Mouse (Mus musculus) C2C12 (cell line): Measurements from ENCODE around the gene Hydin. TPM values are rescaled to one million over a fixed set of nuclear protein-coding genes. Genes with fewer than 3 reads are reported as not detected.

Experiments
- H3K27me3 ChIP-seq: one replicate; pipeline ENCODE4 v1.6.1; 2011; ENCODE audit not compliant: control insufficient read depth, insufficient read depth, insufficient read length
- H3K36me3 ChIP-seq: one replicate; pipeline ENCODE4 v1.6.1; 2011; ENCODE audit not compliant: control insufficient read depth, insufficient read depth
- H3K4me3 ChIP-seq: one replicate; pipeline ENCODE4 v1.5.1; 2011; ENCODE audit warnings: mild to moderate bottlenecking, control low read depth; ENCODE audit not compliant: poor library complexity, insufficient read depth, severe bottlenecking
- H3K79me2 ChIP-seq: one replicate; pipeline ENCODE4 v1.6.1; 2011; ENCODE audit not compliant: control insufficient read depth, insufficient read depth
- H3K79me3 ChIP-seq: one replicate; pipeline ENCODE4 v1.6.1; 2011; ENCODE audit warnings: low read depth, control low read depth
- H3ac ChIP-seq: one replicate; pipeline ENCODE3; 2011; ENCODE audit warnings: low read depth; ENCODE audit not compliant: control insufficient read depth, insufficient read length
- CEBPB ChIP-seq: IDR thresholded peaks from one replicate; pipeline ENCODE4 v1.6.1; 2011; ENCODE audit warnings: low read depth, mild to moderate bottlenecking, control low read depth, moderate library complexity
- CTCF ChIP-seq: IDR thresholded peaks from one replicate; pipeline ENCODE4 v1.5.1; 2011; ENCODE audit not compliant: control insufficient read depth, insufficient read depth, insufficient read length
- FOSL1 ChIP-seq: IDR thresholded peaks from one replicate; pipeline ENCODE4 v1.8.0; 2011; ENCODE audit warnings: mild to moderate bottlenecking, low read length; ENCODE audit not compliant: poor library complexity, insufficient read depth, severe bottlenecking
- MAX ChIP-seq: IDR thresholded peaks from one replicate; pipeline ENCODE4 v1.6.1; 2011; ENCODE audit warnings: mild to moderate bottlenecking, control low read depth
- MYOD1 ChIP-seq: IDR thresholded peaks from one replicate; pipeline ENCODE4 v1.6.1; 2011; ENCODE audit warnings: low read depth; ENCODE audit not compliant: control insufficient read depth, insufficient read length
- MYOG ChIP-seq: IDR thresholded peaks from one replicate; pipeline ENCODE4 v1.6.1; 2011; ENCODE audit not compliant: control insufficient read depth, insufficient read length; ENCODE audit errors: extremely low read depth
- USF1 ChIP-seq: IDR thresholded peaks from one replicate; pipeline ENCODE4 v1.6.1; 2011; ENCODE audit warnings: low read depth, mild to moderate bottlenecking, control low read depth, moderate library complexity
- polyA plus RNA-seq: library from polyadenylated mRNA; unstranded; fragments of >200 nt; fragmentation: generic; extraction: Trizol; gene quantifications from one replicate; pipeline ENCODE4 v1.2.1, GENCODE M21; 2012; ENCODE audit warnings: missing spikeins

The Hydin gene
- polyA plus RNA-seq, 1 experiment, result 0.01 TPM

GRCm38 (mm10) chr8:110477256-110477655 is 210.5 kb downstream of the Hydin start:
- Histone ChIP-seq H3K79me2 (no peaks in the 10 kb centered on the region), H3ac (no peak overlapping the region), H3K79me3 (no peaks in the 10 kb centered on the region), H3K36me3 (no peaks in the 10 kb centered on the region), H3K4me3 (no peak overlapping the region), H3K27me3 (peaks cover 29% of the 10 kb centered on the region)
- no peak for TF ChIP-seq MYOD1
- TF ChIP-seq MAX, result no peak
- TF ChIP-seq CEBPB, result no peak
- TF ChIP-seq USF1, result no peak
- TF ChIP-seq FOSL1, result no peak
- no peak for TF ChIP-seq MYOG
- TF ChIP-seq CTCF, result no peak

- Histone ChIP-seq H3K79me2 (no peaks in the 10 kb centered on the region), H3K27me3 (peaks cover 32% of the 10 kb centered on the region), H3K4me3 (no peak overlapping the region), H3K79me3 (no peaks in the 10 kb centered on the region), H3ac (no peak overlapping the region), H3K36me3 (no peaks in the 10 kb centered on the region)
- TF ChIP-seq CTCF (no peak), MAX (no peak), USF1 (no peak), MYOD1 (no peak), CEBPB (no peak)
Measured at GRCm38 (mm10) chr8:110478576-110478975, 211.8 kb downstream of the Hydin start.

- no peak for TF ChIP-seq FOSL1
- TF ChIP-seq CTCF, result no peak
- TF ChIP-seq MAX, result no peak
- TF ChIP-seq MYOG, result no peak
- TF ChIP-seq USF1, result no peak
- no peak for TF ChIP-seq CEBPB
- TF ChIP-seq MYOD1, result no peak
- Histone ChIP-seq H3K36me3 (no peaks in the 10 kb centered on the region), H3K27me3 (peaks cover 32% of the 10 kb centered on the region)
Measured at GRCm38 (mm10) chr8:110479401-110479800, 212.6 kb downstream of the Hydin start.

GRCm38 (mm10) chr8:110482275-110482674 is 215.5 kb downstream of the Hydin start:
- H3K4me3 ChIP-seq, result no peak overlapping the region
- H3K27me3 ChIP-seq, result peaks cover 22% of the 10 kb centered on the region
- no peaks in the 10 kb centered on the region for H3K36me3 ChIP-seq
- no peaks in the 10 kb centered on the region for H3K79me2 ChIP-seq
- no peak overlapping the region for H3ac ChIP-seq
- TF ChIP-seq USF1 (no peak), CEBPB (no peak)
- H3K79me3 ChIP-seq, result no peaks in the 10 kb centered on the region

More at GRCm38 (mm10) chr8:110479401-110479800, 212.6 kb downstream of the Hydin start:
- H3ac ChIP-seq, result no peak overlapping the region
- no peaks in the 10 kb centered on the region for H3K79me3 ChIP-seq
- no peak overlapping the region for H3K4me3 ChIP-seq
- H3K79me2 ChIP-seq, result no peaks in the 10 kb centered on the region

GRCm38 (mm10) chr8:110485234-110485633 is 218.5 kb downstream of the Hydin start:
- Histone ChIP-seq H3K36me3 (no peaks in the 10 kb centered on the region), H3ac (no peak overlapping the region), H3K4me3 (no peak overlapping the region), H3K27me3 (peaks cover 14% of the 10 kb centered on the region), H3K79me2 (no peaks in the 10 kb centered on the region), H3K79me3 (no peaks in the 10 kb centered on the region)
- TF ChIP-seq FOSL1 (no peak), MYOD1 (no peak), MAX (no peak), CEBPB (no peak), USF1 (no peak), CTCF (no peak), MYOG (no peak)

GRCm38 (mm10) chr8:110486020-110486419 is 219.2 kb downstream of the Hydin start:
- TF ChIP-seq USF1 (no peak), MYOD1 (peak; percentile 43), MYOG (no peak)
- peaks cover 10% of the 10 kb centered on the region for H3K27me3 ChIP-seq
- H3K79me2 ChIP-seq, result no peaks in the 10 kb centered on the region
- no peaks in the 10 kb centered on the region for H3K79me3 ChIP-seq
- no peak overlapping the region for H3K4me3 ChIP-seq
- H3K36me3 ChIP-seq, result no peaks in the 10 kb centered on the region
- no peak overlapping the region for H3ac ChIP-seq
